Mouse (Mus musculus): ENCODE measurements at regions not wholly inside any gene's neighbourhood (a gene's known extent, or its start where the extent isn't known, plus 50 kb on each side); places are given as distances from the start of the nearest gene placed in this dataset.

DNA sequence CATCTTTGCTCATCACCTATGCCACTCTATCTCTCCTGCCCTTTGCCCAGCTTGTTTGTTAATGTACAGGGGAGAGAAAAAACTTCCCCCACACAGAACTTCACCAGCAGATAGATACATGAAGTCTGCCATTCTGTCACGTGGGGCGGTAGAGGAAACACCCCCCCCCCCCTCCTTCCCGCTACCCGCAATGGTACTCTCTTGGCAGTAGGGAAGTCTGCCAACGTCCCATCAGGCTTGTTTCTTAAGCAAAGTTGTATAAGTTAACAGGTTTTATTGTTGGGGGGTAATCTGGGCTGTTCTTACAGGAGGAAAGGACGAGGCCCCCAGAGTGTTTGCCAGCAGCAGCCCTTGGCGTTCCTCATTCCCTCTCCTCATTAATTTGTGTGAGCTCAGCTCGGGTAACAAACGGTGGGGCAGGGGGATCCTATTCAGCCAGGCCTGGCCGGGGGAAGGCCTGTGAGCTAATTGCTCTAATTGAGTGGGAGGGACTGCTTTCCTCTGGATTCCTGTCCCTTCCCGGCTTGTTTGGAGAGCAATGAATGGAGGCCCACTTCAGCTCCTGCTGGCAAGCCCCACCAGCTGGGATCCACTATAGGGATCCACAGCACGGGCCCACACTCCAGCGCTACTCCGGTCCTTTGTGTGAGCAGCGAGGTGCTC is 292.5 kb downstream of the Bcl11a start:
- H3K9me3 ChIP-seq: no peaks in the 10 kb centered on the region
- H3K27me3 ChIP-seq (replicated peaks): no peaks in the 10 kb centered on the region
- no peaks in the 10 kb centered on the region for H3K36me3 ChIP-seq (replicated peaks; ENCODE audit: low read length)
- TF ChIP-seq FLI1 (IDR thresholded peaks at IDR 0.05; ENCODE audit: low read length): no peak
- TF ChIP-seq GATA1 (IDR thresholded peaks at IDR 0.05; ENCODE audit: borderline replicate concordance, low read length): no peak
- H3K4me1 ChIP-seq: no peaks in the 10 kb centered on the region
- no peak overlapping the region for H3K4me3 ChIP-seq (replicated peaks)

DNA sequence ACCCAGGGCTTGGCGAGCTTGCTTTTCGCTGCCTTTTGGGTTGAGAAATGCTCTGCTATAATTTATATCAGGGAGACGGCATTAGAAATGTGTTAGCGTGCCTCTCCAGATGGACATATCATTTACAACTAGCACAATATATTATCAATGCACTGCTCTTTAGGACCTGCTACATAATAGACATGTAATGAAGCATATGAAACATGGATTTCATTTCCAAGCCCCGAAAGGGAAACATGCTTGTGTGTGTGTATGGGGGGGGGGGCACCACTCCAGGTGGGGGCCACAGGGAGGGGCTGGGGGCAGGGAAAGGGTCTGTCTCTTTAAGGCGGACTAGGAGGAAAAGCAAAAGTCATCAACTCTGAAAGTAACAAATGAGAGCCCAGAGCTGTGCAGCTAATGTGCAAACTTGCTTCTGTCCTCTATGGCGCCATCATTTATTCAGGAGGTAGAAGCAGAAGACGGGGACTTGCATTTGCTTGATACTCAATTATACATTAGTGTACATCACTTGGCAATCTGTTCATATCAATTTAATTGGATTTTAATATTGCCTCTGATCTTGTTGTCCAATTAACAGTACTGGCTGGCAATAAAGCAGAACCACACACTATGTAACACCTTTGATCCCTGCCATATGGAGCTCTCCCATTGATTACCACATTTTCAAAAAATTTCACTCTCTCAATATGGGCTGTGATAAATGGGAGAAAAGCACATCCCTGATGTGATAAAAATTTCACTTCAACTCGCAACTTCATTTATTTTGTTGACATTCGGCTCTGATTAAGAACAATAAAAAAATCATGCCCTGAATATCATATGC is 293.2 kb downstream of the Bcl11a start:
- TF ChIP-seq FLI1 (IDR thresholded peaks at IDR 0.05; ENCODE audit: low read length): no peak
- TF ChIP-seq GATA1 (IDR thresholded peaks at IDR 0.05; ENCODE audit: borderline replicate concordance, low read length): no peak
- H3K4me3 ChIP-seq (replicated peaks): no peak overlapping the region
- no peaks in the 10 kb centered on the region for H3K36me3 ChIP-seq (replicated peaks; ENCODE audit: low read length)
- H3K27me3 ChIP-seq (replicated peaks): no peaks in the 10 kb centered on the region
- no peaks in the 10 kb centered on the region for H3K9me3 ChIP-seq
- no peaks in the 10 kb centered on the region for H3K4me1 ChIP-seq

DNA sequence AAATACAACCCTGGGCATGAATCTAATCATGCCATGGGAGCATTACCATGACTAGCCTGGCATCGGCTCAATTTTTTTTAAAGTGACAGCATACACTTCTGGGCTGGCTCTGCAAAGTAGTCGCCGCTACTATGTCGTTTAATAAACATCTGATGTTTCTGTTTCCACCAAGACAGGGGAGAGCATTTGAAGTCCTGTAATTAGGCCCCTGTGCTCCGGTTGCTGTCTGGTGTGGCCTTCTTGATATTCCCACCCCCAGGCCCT is 293.8 kb downstream of the Bcl11a start:
- TF ChIP-seq FLI1 (IDR thresholded peaks at IDR 0.05; ENCODE audit: low read length) (no peak), GATA1 (IDR thresholded peaks at IDR 0.05; ENCODE audit: borderline replicate concordance, low read length) (no peak)
- Histone ChIP-seq H3K4me3 (replicated peaks) (no peak overlapping the region), H3K4me1 (no peaks in the 10 kb centered on the region), H3K27me3 (replicated peaks) (no peaks in the 10 kb centered on the region), H3K36me3 (replicated peaks; ENCODE audit: low read length) (no peaks in the 10 kb centered on the region), H3K9me3 (no peaks in the 10 kb centered on the region)

DNA sequence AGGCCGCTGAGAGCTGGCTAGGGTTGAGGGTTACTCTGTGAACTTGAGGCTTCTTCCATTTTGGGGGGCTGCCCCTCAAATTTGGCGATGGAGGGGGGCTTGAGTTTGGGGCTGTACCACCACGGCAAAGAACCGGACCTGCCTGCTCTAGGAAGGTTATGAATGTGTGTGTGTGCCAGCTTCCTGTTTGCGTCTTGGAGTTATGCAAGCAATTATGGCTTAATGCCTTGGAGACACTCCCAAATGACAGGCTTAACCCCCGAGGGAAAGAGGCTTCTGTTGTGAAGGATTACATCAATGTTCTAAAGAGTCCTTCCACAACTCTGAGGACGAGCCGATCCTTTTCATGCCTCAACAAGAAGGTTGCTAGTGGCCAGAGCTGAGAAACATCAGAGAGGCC is 294.1 kb downstream of the Bcl11a start:
- Histone ChIP-seq H3K9me3 (no peaks in the 10 kb centered on the region), H3K4me3 (replicated peaks) (no peak overlapping the region), H3K36me3 (replicated peaks; ENCODE audit: low read length) (no peaks in the 10 kb centered on the region), H3K27me3 (replicated peaks) (no peaks in the 10 kb centered on the region), H3K4me1 (no peaks in the 10 kb centered on the region; the same call in 1 of the 2 replicates)
- TF ChIP-seq GATA1 (IDR thresholded peaks at IDR 0.05; ENCODE audit: borderline replicate concordance, low read length) (no peak), FLI1 (IDR thresholded peaks at IDR 0.05; ENCODE audit: low read length) (no peak)

DNA sequence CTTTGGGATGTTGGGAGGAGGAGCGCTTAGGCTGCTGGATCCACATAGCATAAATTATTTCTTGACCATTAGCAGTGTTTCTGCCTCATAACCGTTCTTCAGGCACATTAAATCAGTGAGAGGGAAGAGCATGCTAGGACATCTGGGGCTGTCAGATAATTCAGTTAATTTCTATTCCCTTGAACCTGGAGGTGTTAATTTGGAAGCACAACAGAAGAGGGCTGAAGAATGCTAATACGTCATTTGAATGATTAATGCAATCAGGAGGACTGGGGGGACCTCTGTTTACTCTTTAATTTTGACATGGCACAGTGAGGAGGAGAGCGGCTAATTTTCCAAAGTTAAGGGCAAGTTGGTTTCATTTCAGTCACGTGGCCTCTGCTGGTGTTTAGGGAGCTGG is 294.8 kb downstream of the Bcl11a start:
- Histone ChIP-seq H3K27me3 (replicated peaks) (no peaks in the 10 kb centered on the region), H3K9me3 (no peaks in the 10 kb centered on the region), H3K36me3 (replicated peaks; ENCODE audit: low read length) (no peaks in the 10 kb centered on the region), H3K4me1 (peaks cover 3% of the 10 kb centered on the region), H3K4me3 (replicated peaks) (no peak overlapping the region)
- TF ChIP-seq FLI1 (IDR thresholded peaks at IDR 0.05; ENCODE audit: low read length) (no peak), GATA1 (IDR thresholded peaks at IDR 0.05; ENCODE audit: borderline replicate concordance, low read length) (no peak)

DNA sequence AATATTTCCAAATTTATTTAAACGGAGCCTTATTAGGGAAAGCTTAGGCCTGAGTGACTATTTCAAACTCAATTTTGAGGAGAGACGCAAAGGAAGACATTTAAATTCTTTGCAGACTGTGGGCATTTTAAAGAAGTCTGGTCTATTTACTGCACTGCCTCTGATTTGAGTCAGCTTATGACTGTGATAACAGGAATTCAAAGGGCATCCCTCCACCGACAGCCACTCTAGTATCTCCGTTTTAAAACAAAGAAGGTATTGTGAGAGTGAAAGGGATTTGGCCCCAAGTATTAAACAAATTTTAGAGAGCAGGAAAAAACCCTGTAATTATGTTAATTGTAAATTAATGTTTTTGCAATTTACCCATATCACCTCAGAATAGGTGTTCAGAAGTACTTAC is 295.4 kb downstream of the Bcl11a start:
- Histone ChIP-seq H3K4me3 (replicated peaks) (no peak overlapping the region), H3K36me3 (replicated peaks; ENCODE audit: low read length) (no peaks in the 10 kb centered on the region)
- TF ChIP-seq GATA1 (IDR thresholded peaks at IDR 0.05; ENCODE audit: borderline replicate concordance, low read length) (no peak), FLI1 (IDR thresholded peaks at IDR 0.05; ENCODE audit: low read length) (no peak)

DNA sequence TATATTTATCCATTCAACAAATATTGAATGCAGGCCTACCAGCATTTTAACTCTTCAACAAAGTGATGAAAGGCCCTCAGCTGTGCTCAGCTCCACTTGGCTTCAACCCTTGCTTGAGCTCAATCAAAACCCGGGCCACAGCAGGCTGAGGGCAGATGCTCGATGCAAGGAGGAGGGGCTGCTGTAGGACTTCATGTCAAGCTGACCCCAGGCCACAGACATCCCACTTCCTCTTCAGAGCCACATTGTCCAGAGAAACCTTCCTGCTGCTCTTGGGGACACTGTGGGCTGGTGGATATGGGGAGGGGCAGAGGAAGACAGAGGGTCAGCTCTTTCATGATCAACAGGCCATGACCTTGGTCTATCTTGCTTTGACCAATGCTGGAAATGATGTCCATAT is 299.7 kb downstream of the Bcl11a start:
- Histone ChIP-seq H3K27me3 (replicated peaks) (no peaks in the 10 kb centered on the region), H3K9me3 (no peaks in the 10 kb centered on the region), H3K4me1 (peaks cover 8% of the 10 kb centered on the region), H3K4me3 (replicated peaks) (no peak overlapping the region), H3K36me3 (replicated peaks; ENCODE audit: low read length) (no peaks in the 10 kb centered on the region)
- TF ChIP-seq FLI1 (IDR thresholded peaks at IDR 0.05; ENCODE audit: low read length): no peak
- TF ChIP-seq GATA1 (IDR thresholded peaks at IDR 0.05; ENCODE audit: borderline replicate concordance, low read length): no peak

More for the DNA sequence above, 295.4 kb downstream of the Bcl11a start:
- no peaks in the 10 kb centered on the region for H3K9me3 ChIP-seq
- H3K27me3 ChIP-seq (replicated peaks): no peaks in the 10 kb centered on the region
- H3K4me1 ChIP-seq: peaks cover 8% of the 10 kb centered on the region

DNA sequence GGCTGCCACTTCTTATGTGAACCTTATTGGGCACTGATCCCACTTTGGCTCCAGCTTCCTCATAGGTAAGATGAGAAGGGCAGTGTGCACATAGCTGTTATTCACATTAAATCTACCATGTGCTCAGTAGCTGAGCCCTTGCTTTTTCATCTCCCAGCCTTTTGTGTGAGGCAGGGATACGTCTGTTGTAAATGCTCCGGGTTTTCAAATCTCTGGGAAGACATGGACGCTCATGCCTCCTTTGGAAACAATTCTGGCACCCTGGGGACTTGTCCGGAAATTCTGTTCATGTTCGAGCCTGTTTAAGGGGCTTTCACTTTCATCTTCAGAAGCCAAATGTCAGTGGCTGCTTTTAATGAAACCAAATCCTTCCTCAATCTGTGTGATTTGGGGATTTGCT is 312.7 kb downstream of the Bcl11a start:
- peaks cover 4% of the 10 kb centered on the region; the same call in 1 of the 2 replicates for H3K9me3 ChIP-seq

DNA sequence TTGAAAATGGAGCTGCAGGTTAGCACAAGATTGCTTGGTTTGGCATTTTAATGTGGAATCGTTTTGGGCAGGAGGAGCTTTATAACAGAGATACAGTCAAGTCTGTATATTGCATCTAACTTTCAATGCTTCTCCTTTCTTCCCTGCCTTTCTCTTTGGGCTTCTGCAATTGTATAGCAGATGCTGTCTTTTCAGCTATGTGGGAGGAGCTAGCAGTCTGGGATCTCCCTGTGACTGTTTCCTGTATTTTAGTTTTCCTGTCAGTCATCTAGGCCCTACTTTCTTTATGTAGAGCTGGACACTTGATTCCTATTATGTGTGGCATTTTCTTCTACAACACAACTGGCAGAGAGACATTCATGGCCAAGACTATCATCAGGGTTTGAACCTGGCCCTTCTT is 313.5 kb downstream of the Bcl11a start:
- no peak for TF ChIP-seq GATA1 (IDR thresholded peaks at IDR 0.05; ENCODE audit: borderline replicate concordance, low read length)
- no peak for TF ChIP-seq FLI1 (IDR thresholded peaks at IDR 0.05; ENCODE audit: low read length)

More for the DNA sequence above, 312.7 kb downstream of the Bcl11a start:
- Histone ChIP-seq H3K4me1 (no peaks in the 10 kb centered on the region), H3K36me3 (replicated peaks; ENCODE audit: low read length) (no peaks in the 10 kb centered on the region), H3K27me3 (replicated peaks) (no peaks in the 10 kb centered on the region), H3K4me3 (replicated peaks) (no peak overlapping the region)
- no peak for TF ChIP-seq GATA1 (IDR thresholded peaks at IDR 0.05; ENCODE audit: borderline replicate concordance, low read length)
- no peak for TF ChIP-seq FLI1 (IDR thresholded peaks at IDR 0.05; ENCODE audit: low read length)

DNA sequence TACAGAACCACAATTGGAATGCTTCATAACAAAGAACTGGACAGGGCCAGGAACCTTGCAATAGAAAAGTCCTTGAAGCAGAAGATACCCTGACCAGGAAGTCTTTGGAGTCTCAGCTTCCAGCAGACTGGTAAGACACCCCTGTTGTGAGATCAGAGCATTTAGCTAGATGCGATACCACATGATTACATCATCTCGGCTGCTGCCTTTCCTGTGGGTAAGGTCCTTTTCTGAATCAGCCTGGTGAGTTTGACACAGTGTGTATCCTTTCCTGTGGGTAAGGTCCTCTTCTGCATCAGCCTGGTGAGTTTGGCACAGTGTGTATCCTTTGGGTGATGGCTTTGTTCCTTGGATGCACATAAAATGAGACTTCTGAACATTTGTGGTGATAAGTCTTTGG is 317.6 kb downstream of the Bcl11a start:
- Histone ChIP-seq H3K4me1 (no peaks in the 10 kb centered on the region), H3K36me3 (replicated peaks; ENCODE audit: low read length) (no peaks in the 10 kb centered on the region), H3K9me3 (no peaks in the 10 kb centered on the region), H3K4me3 (replicated peaks) (no peak overlapping the region), H3K27me3 (replicated peaks) (peaks cover 2% of the 10 kb centered on the region)
- TF ChIP-seq FLI1 (IDR thresholded peaks at IDR 0.05; ENCODE audit: low read length) (no peak), GATA1 (IDR thresholded peaks at IDR 0.05; ENCODE audit: borderline replicate concordance, low read length) (no peak)

More for the DNA sequence above, 313.5 kb downstream of the Bcl11a start:
- H3K4me1 ChIP-seq: no peaks in the 10 kb centered on the region
- H3K27me3 ChIP-seq (replicated peaks): no peaks in the 10 kb centered on the region
- H3K36me3 ChIP-seq (replicated peaks; ENCODE audit: low read length): no peaks in the 10 kb centered on the region
- peaks cover 4% of the 10 kb centered on the region; the same call in 1 of the 2 replicates for H3K9me3 ChIP-seq
- H3K4me3 ChIP-seq (replicated peaks): no peak overlapping the region

All from megakaryocyte, embryonic 14.5 days (primary cell).